Mouse (Mus musculus): ENCODE results near the gene Gm13119. TPM values are rescaled to one million over a fixed set of nuclear protein-coding genes. Genes with fewer than 3 reads are reported as not detected.
"Not testable (repeated sequence)": the region's sequence is repeated elsewhere in the genome, so short reads cannot be mapped to it uniquely, and the experiment has no call there.

The Gm13119 gene
- polyA plus RNA-seq (2015; fragmentation: Nextera tagmentation; extraction: Ambion mirVana): not detected in 2 replicates

- not testable (repeated sequence) for H3K9ac ChIP-seq; H3K4me3 ChIP-seq; ATAC-seq (replicated peaks; ENCODE audit: insufficient number of reproducible peaks, insufficient read depth, low FRiP score, low read depth); H3K9me3 ChIP-seq (replicated peaks); H3K4me1 ChIP-seq (replicated peaks); H3K27ac ChIP-seq; H3K27me3 ChIP-seq; H3K4me2 ChIP-seq; H3K36me3 ChIP-seq
- 87% methylated on average over 3 of the region's 3 CpGs for WGBS
Observed at GRCm38 (mm10) chr4:144357642-144358041, at the start of gene Gm13119. Gene Gm13119, plus strand, starts transcription at chr4:144357942.

GRCm38 (mm10) chr4:144312666-144313460, 44.9 kb upstream of the Gm13119 start:
- H3K4me2 ChIP-seq; H3K27me3 ChIP-seq; H3K9me3 ChIP-seq (replicated peaks); H3K4me1 ChIP-seq (replicated peaks); H3K36me3 ChIP-seq; H3K9ac ChIP-seq; ATAC-seq (replicated peaks; ENCODE audit: insufficient number of reproducible peaks, insufficient read depth, low FRiP score, low read depth); H3K27ac ChIP-seq; H3K4me3 ChIP-seq: not testable (repeated sequence)
- 86% methylated on average over 2 of the region's 2 CpGs for WGBS

- H3K9me3 ChIP-seq (replicated peaks); H3K27ac ChIP-seq; ATAC-seq (replicated peaks; ENCODE audit: insufficient number of reproducible peaks, insufficient read depth, low FRiP score, low read depth); H3K4me3 ChIP-seq; H3K4me2 ChIP-seq; H3K36me3 ChIP-seq; H3K9ac ChIP-seq; H3K27me3 ChIP-seq; H3K4me1 ChIP-seq (replicated peaks): not testable (repeated sequence)
- 51% methylated on average over 4 of the region's 4 CpGs for WGBS
Observed at GRCm38 (mm10) chr4:144329949-144330348, 27.8 kb upstream of the Gm13119 start, which contains the start of gene Gm13128. Gene Gm13128, plus strand, starts transcription at chr4:144330249.

GRCm38 (mm10) chr4:144335856-144336255, 21.9 kb upstream of the Gm13119 start:
- H3K4me3 ChIP-seq; H3K27ac ChIP-seq; H3K4me2 ChIP-seq; ATAC-seq (replicated peaks; ENCODE audit: insufficient number of reproducible peaks, insufficient read depth, low FRiP score, low read depth); H3K9me3 ChIP-seq (replicated peaks); H3K27me3 ChIP-seq; H3K36me3 ChIP-seq; H3K9ac ChIP-seq; H3K4me1 ChIP-seq (replicated peaks): not testable (repeated sequence)
- WGBS: 80% methylated on average over 2 of the region's 3 CpGs

- WGBS: 43% methylated on average over 2 of the region's 2 CpGs
Observed at GRCm38 (mm10) chr4:144377911-144378310, 20.2 kb downstream of the Gm13119 start, which contains the start of gene Pramef20. Gene Pramef20, minus strand, starts transcription at chr4:144377933.

GRCm38 (mm10) chr4:144396316-144396715, 38.6 kb downstream of the Gm13119 start:
- Histone ChIP-seq H3K4me1 (replicated peaks) (no peaks in the 10 kb centered on the region), H3K4me3 (no peak overlapping the region), H3K9ac (no peak overlapping the region), H3K4me2 (no peak overlapping the region), H3K9me3 (replicated peaks) (no peaks in the 10 kb centered on the region), H3K36me3 (no peaks in the 10 kb centered on the region), H3K27ac (no peak overlapping the region), H3K27me3 (no peaks in the 10 kb centered on the region)
- 37% methylated on average over 3 of the region's 3 CpGs for WGBS
- no peak for ATAC-seq (replicated peaks; ENCODE audit: insufficient number of reproducible peaks, insufficient read depth, low FRiP score, low read depth)

More at GRCm38 (mm10) chr4:144377911-144378310, 20.2 kb downstream of the Gm13119 start, which contains the start of gene Pramef20:
- no peak within 1 kb of the TSS for H3K9ac ChIP-seq
- H3K4me2 ChIP-seq: no peak within 1 kb of the TSS
- H3K4me1 ChIP-seq (replicated peaks): no peaks in the 10 kb centered on the region
- ATAC-seq (replicated peaks; ENCODE audit: insufficient number of reproducible peaks, insufficient read depth, low FRiP score, low read depth): no peak
- no peaks in the 10 kb centered on the region for H3K9me3 ChIP-seq (replicated peaks)
- H3K36me3 ChIP-seq: no peaks in the 10 kb centered on the region
- H3K27me3 ChIP-seq: no peaks in the 10 kb centered on the region
- H3K27ac ChIP-seq: no peak within 1 kb of the TSS
- no peak within 1 kb of the TSS for H3K4me3 ChIP-seq

- Histone ChIP-seq H3K4me3 (no peak overlapping the region), H3K4me2 (no peak overlapping the region), H3K27me3 (no peaks in the 10 kb centered on the region), H3K27ac (no peak overlapping the region), H3K4me1 (replicated peaks) (peaks cover 9% of the 10 kb centered on the region), H3K36me3 (no peaks in the 10 kb centered on the region), H3K9ac (no peak overlapping the region), H3K9me3 (replicated peaks) (no peaks in the 10 kb centered on the region)
- WGBS: 16% methylated on average over 4 of the region's 4 CpGs
- no peak for ATAC-seq (replicated peaks; ENCODE audit: insufficient number of reproducible peaks, insufficient read depth, low FRiP score, low read depth)
Observed at GRCm38 (mm10) chr4:144402712-144403111, 45.0 kb downstream of the Gm13119 start.

GRCm38 (mm10) chr4:144404456-144405086, 46.8 kb downstream of the Gm13119 start:
- Histone ChIP-seq H3K9ac (peak overlapping the region; percentile 48), H3K4me1 (replicated peaks) (peaks cover 9% of the 10 kb centered on the region), H3K4me2 (peak overlapping the region; percentile 73), H3K27me3 (no peaks in the 10 kb centered on the region), H3K36me3 (no peaks in the 10 kb centered on the region), H3K4me3 (peak overlapping the region; percentile 51), H3K9me3 (replicated peaks) (no peaks in the 10 kb centered on the region), H3K27ac (peak overlapping the region; percentile 53; the same call in 1 of the 2 replicates)
- 5% methylated on average over 17 of the region's 17 CpGs for WGBS
- ATAC-seq (replicated peaks; ENCODE audit: insufficient number of reproducible peaks, insufficient read depth, low FRiP score, low read depth): peak; percentile 77

- no peak for ATAC-seq (replicated peaks; ENCODE audit: insufficient number of reproducible peaks, insufficient read depth, low FRiP score, low read depth)
- Histone ChIP-seq H3K4me3 (no peak overlapping the region), H3K4me2 (no peak overlapping the region), H3K27me3 (no peaks in the 10 kb centered on the region), H3K9ac (no peak overlapping the region), H3K36me3 (no peaks in the 10 kb centered on the region), H3K9me3 (replicated peaks) (no peaks in the 10 kb centered on the region), H3K4me1 (replicated peaks) (peaks cover 9% of the 10 kb centered on the region), H3K27ac (no peak overlapping the region)
- WGBS: 72% methylated on average over 3 of the region's 3 CpGs
Observed at GRCm38 (mm10) chr4:144406261-144406660, 48.5 kb downstream of the Gm13119 start.

- Histone ChIP-seq H3K27me3 (no peaks in the 10 kb centered on the region), H3K4me1 (replicated peaks) (peaks cover 9% of the 10 kb centered on the region), H3K9ac (no peak within 1 kb of the TSS), H3K36me3 (no peaks in the 10 kb centered on the region), H3K4me2 (no peak within 1 kb of the TSS), H3K27ac (no peak within 1 kb of the TSS), H3K9me3 (replicated peaks) (no peaks in the 10 kb centered on the region), H3K4me3 (no peak within 1 kb of the TSS)
- no peak for ATAC-seq (replicated peaks; ENCODE audit: insufficient number of reproducible peaks, insufficient read depth, low FRiP score, low read depth)
- 66% methylated on average over 9 of the region's 9 CpGs for WGBS
Observed at GRCm38 (mm10) chr4:144408290-144408689, 50.5 kb downstream of the Gm13119 start, which contains the start of gene Pramef12. Gene Pramef12, minus strand, starts transcription at chr4:144408464.
